Mouse (Mus musculus): ENCODE results near the gene Gpr37l1.
"Not testable (repeated sequence)": the region's sequence is repeated elsewhere in the genome, so short reads cannot be mapped to it uniquely, and the experiment has no call there.

The Gpr37l1 gene

GRCm38 (mm10) chr1:135111271-135111670, 56.2 kb downstream of the Gpr37l1 start:
- not testable (repeated sequence) for DNase-seq

All from kidney, adult 9 months (tissue).